Mouse (Mus musculus): ENCODE data around the gene A230050P20Rik. TPM values are rescaled to one million over a fixed set of nuclear protein-coding genes. Genes with fewer than 3 reads are reported as not detected.

The A230050P20Rik gene
- polyA plus RNA-seq, 1 experiment from 2014 or later = 6.3 TPM

Small RNAs within 50 kb of the gene (microRNA-seq; reads per million reads assigned to microRNA genes)
- gene Mir7081 (ENCODE audit: borderline number of aligned reads) = 0.66 reads per million

Other genes starting within 250 kb of the A230050P20Rik start
- gene Ubl5, start 225.8 kb upstream of the A230050P20Rik start, polyA plus RNA-seq (2014; fragmentation: Nextera tagmentation; extraction: Ambion mirVana) = 332 and 354 TPM in 2 replicates
- 11.5 and 14.3 TPM in 2 replicates for gene Fbxl12, start 223.9 kb upstream of the A230050P20Rik start, polyA plus RNA-seq (2014; fragmentation: Nextera tagmentation; extraction: Ambion mirVana)
- 46.3 and 48.1 TPM in 2 replicates for gene Pin1, start 216.5 kb upstream of the A230050P20Rik start, polyA plus RNA-seq (2014; fragmentation: Nextera tagmentation; extraction: Ambion mirVana)
- gene Olfm2, start 122.3 kb upstream of the A230050P20Rik start, polyA plus RNA-seq (2014; fragmentation: Nextera tagmentation; extraction: Ambion mirVana) = 9.2 and 9.7 TPM in 2 replicates
- gene Col5a3, start 53.6 kb upstream of the A230050P20Rik start, polyA plus RNA-seq (2014; fragmentation: Nextera tagmentation; extraction: Ambion mirVana) = 8.3 and 13.2 TPM in 2 replicates
- not detected in 2 replicates for gene Rdh8, start 50.1 kb upstream of the A230050P20Rik start, polyA plus RNA-seq (2014; fragmentation: Nextera tagmentation; extraction: Ambion mirVana)
- 3.4 and 4.2 TPM in 2 replicates for gene Angptl6, start 11.1 kb downstream of the A230050P20Rik start, polyA plus RNA-seq (2014; fragmentation: Nextera tagmentation; extraction: Ambion mirVana)
- gene Ppan, start 19.5 kb downstream of the A230050P20Rik start, polyA plus RNA-seq (2014; fragmentation: Nextera tagmentation; extraction: Ambion mirVana) = 65.7 and 76.3 TPM in 2 replicates
- 245 and 273 TPM in 2 replicates for gene Eif3g, start 30.0 kb downstream of the A230050P20Rik start, polyA plus RNA-seq (2014; fragmentation: Nextera tagmentation; extraction: Ambion mirVana)
- 46.8 and 56.5 TPM in 2 replicates for gene Dnmt1, start 91.2 kb downstream of the A230050P20Rik start, polyA plus RNA-seq (2014; fragmentation: Nextera tagmentation; extraction: Ambion mirVana)
- gene S1pr2, start 108.1 kb downstream of the A230050P20Rik start, polyA plus RNA-seq (2014; fragmentation: Nextera tagmentation; extraction: Ambion mirVana) = 54.5 and 59.6 TPM in 2 replicates
- 110 and 119 TPM in 2 replicates for gene Mrpl4, start 134.1 kb downstream of the A230050P20Rik start, polyA plus RNA-seq (2014; fragmentation: Nextera tagmentation; extraction: Ambion mirVana)
- 18.6 and 20.0 TPM in 2 replicates for gene Icam1, start 147.3 kb downstream of the A230050P20Rik start, polyA plus RNA-seq (2014; fragmentation: Nextera tagmentation; extraction: Ambion mirVana)
- 0.65 and 0.69 TPM in 2 replicates for gene Icam4, start 160.7 kb downstream of the A230050P20Rik start, polyA plus RNA-seq (2014; fragmentation: Nextera tagmentation; extraction: Ambion mirVana)
- gene Icam5, start 163.4 kb downstream of the A230050P20Rik start, polyA plus RNA-seq (2014; fragmentation: Nextera tagmentation; extraction: Ambion mirVana) = 0.19 TPM in 1 of 2 replicates, not detected in the other
- gene Zglp1, start 198.5 kb downstream of the A230050P20Rik start, polyA plus RNA-seq (2014; fragmentation: Nextera tagmentation; extraction: Ambion mirVana) = 0.87 and 1.2 TPM in 2 replicates
- 0.24 TPM in 1 of 2 replicates, not detected in the other for gene Gm49373, start 204.5 kb downstream of the A230050P20Rik start, polyA plus RNA-seq (2014; fragmentation: Nextera tagmentation; extraction: Ambion mirVana)
- 60.8 and 62.7 TPM in 2 replicates for gene Fdx1l, start 205.0 kb downstream of the A230050P20Rik start, polyA plus RNA-seq (2014; fragmentation: Nextera tagmentation; extraction: Ambion mirVana)
- gene Gm38431, start 223.4 kb downstream of the A230050P20Rik start, polyA plus RNA-seq (2014; fragmentation: Nextera tagmentation; extraction: Ambion mirVana) = 1.2 and 1.4 TPM in 2 replicates
- gene Raver1, start 223.4 kb downstream of the A230050P20Rik start, polyA plus RNA-seq (2014; fragmentation: Nextera tagmentation; extraction: Ambion mirVana) = 64.2 and 71.4 TPM in 2 replicates